Mouse (Mus musculus): Measurements from ENCODE around the gene Etv6.

- TF ChIP-seq EP300 (optimal IDR thresholded peaks at IDR 0.05) (no peak), CTCF (IDR thresholded peaks at IDR 0.05; ENCODE audit: low read depth) (no peak)
These were observed 246.6 kb downstream of the Etv6 start for GRCm38 (mm10) chr6:134282095-134282494.
